Mouse (Mus musculus): ENCODE results near the gene A530084C06Rik. TPM values are rescaled to one million over a fixed set of nuclear protein-coding genes. Genes with fewer than 3 reads are reported as not detected.
A peak's percentile ranks its signal among the peaks of the same experiment; 100 is the strongest.

Gene A530084C06Rik
- polyA plus RNA-seq, 1 experiment = 0.19 TPM

DNA sequence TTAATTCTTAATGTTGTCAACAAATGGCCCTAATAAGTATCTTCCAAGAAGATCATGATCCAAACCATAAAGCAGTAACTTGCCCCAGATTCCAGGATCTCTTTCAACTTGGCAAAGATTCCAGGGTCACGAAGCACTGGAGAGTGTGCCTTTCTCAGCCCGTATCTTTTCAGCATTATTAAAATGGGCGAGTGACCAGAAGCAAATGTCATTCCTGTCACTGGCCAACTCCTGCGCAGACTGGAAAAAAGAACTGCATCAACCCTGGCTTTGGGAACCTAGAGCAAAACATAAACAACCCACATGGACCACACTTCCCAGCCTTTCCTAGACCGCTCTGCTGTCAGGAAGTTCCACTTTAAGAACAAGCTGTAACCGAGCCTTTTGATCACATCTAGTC, 5.3 kb upstream of the A530084C06Rik start:
- DNase-seq = no peak
- no peak overlapping the region for H3K4me3 ChIP-seq (ENCODE audit: control insufficient read depth, insufficient read depth, low read length)
- no peaks in the 10 kb centered on the region for H3K36me3 ChIP-seq (ENCODE audit: control insufficient read depth, insufficient read depth, low read length)
- no peak overlapping the region for H3K27ac ChIP-seq (ENCODE audit: control insufficient read depth, insufficient read depth, low read length)
- H3K27me3 ChIP-seq (ENCODE audit: control insufficient read depth, insufficient read depth, low read length) = no peaks in the 10 kb centered on the region
- WGBS = 39% methylated on average over 6 of the region's 6 CpGs
- no peaks in the 10 kb centered on the region; the same call in 1 of the 2 replicates for H3K4me1 ChIP-seq (replicated peaks; ENCODE audit: control insufficient read depth, insufficient read depth, low read length)
- TF ChIP-seq CTCF (IDR thresholded peaks at IDR 0.05; ENCODE audit: borderline replicate concordance, control insufficient read depth, extremely low read depth, insufficient read depth, low read length, poor library complexity) = no peak

GRCm38 (mm10) chr13:31559419-31560144, 449 bp upstream of the A530084C06Rik start:
- Histone ChIP-seq H3K27ac (ENCODE audit: control insufficient read depth, insufficient read depth, low read length) (no peak overlapping the region), H3K36me3 (ENCODE audit: control insufficient read depth, insufficient read depth, low read length) (no peaks in the 10 kb centered on the region), H3K4me1 (replicated peaks; ENCODE audit: control insufficient read depth, insufficient read depth, low read length) (peaks cover 9% of the 10 kb centered on the region; the same call in 1 of the 2 replicates), H3K27me3 (ENCODE audit: control insufficient read depth, insufficient read depth, low read length) (peaks cover 10% of the 10 kb centered on the region; the same call in 1 of the 2 replicates), H3K4me3 (ENCODE audit: control insufficient read depth, insufficient read depth, low read length) (peak overlapping the region; percentile 28; the same call in 1 of the 2 replicates)
- peak; percentile 46 for DNase-seq
- peak; percentile 87 for TF ChIP-seq CTCF (IDR thresholded peaks at IDR 0.05; ENCODE audit: borderline replicate concordance, control insufficient read depth, extremely low read depth, insufficient read depth, low read length, poor library complexity)
- 0 out of 2 replicates have a peak, but pooled peaks have one; percentile 19 for TF ChIP-seq POLR2A (IDR thresholded peaks at IDR 0.05; ENCODE audit: control insufficient read depth, extremely low read depth, insufficient read depth, low read length, poor library complexity)
- 3% methylated on average over 92 of the region's 92 CpGs for WGBS

DNA sequence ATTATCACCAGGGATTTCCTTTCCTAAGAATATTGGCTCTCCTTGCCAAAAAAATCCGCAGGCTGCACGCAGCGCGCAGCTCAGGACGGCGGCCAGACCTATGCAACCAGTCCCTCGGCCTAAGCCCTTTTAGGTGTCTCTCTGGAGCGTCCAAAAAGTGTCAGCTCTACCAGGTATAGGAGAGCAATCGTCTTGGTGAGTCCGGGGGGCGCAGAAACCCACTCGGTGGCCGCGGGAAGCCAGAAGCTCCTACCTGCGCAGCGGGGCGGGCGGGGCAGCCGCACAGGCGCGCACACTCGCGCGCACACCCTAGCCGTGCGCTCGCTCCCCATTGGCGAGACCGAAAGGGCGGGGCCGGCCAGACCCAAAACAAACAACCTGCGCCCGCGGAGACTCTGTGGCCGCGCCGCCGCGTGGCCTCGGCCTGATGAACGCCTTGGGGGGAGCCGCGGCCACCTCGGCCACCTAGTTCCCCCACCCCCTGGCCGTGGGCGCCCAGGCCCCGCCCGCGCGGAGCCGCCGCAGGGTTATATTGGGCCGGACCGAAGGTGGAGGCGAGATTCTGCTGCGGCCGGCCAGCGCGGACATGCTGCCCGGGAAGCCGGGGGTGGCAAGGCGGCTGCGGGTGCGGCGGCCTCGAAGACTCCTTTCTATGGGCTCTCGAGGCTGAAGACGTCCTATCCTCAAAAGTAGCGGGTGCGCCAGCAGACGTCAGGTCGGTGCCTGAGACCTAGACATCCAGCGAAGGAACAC, 1.2 kb downstream of the A530084C06Rik start:
- Histone ChIP-seq H3K36me3 (ENCODE audit: control insufficient read depth, insufficient read depth, low read length) (no peaks in the 10 kb centered on the region), H3K27me3 (ENCODE audit: control insufficient read depth, insufficient read depth, low read length) (peaks cover 10% of the 10 kb centered on the region; the same call in 1 of the 2 replicates), H3K4me3 (ENCODE audit: control insufficient read depth, insufficient read depth, low read length) (peak overlapping the region; percentile 28), H3K4me1 (replicated peaks; ENCODE audit: control insufficient read depth, insufficient read depth, low read length) (peaks cover 9% of the 10 kb centered on the region; the same call in 1 of the 2 replicates), H3K27ac (ENCODE audit: control insufficient read depth, insufficient read depth, low read length) (no peak overlapping the region)
- TF ChIP-seq CTCF (IDR thresholded peaks at IDR 0.05; ENCODE audit: borderline replicate concordance, control insufficient read depth, extremely low read depth, insufficient read depth, low read length, poor library complexity) (no peak), POLR2A (IDR thresholded peaks at IDR 0.05; ENCODE audit: control insufficient read depth, extremely low read depth, insufficient read depth, low read length, poor library complexity) (no peak)
- peak; percentile 8 for DNase-seq
- WGBS = under 1% methylated on average over 73 of the region's 73 CpGs

DNA sequence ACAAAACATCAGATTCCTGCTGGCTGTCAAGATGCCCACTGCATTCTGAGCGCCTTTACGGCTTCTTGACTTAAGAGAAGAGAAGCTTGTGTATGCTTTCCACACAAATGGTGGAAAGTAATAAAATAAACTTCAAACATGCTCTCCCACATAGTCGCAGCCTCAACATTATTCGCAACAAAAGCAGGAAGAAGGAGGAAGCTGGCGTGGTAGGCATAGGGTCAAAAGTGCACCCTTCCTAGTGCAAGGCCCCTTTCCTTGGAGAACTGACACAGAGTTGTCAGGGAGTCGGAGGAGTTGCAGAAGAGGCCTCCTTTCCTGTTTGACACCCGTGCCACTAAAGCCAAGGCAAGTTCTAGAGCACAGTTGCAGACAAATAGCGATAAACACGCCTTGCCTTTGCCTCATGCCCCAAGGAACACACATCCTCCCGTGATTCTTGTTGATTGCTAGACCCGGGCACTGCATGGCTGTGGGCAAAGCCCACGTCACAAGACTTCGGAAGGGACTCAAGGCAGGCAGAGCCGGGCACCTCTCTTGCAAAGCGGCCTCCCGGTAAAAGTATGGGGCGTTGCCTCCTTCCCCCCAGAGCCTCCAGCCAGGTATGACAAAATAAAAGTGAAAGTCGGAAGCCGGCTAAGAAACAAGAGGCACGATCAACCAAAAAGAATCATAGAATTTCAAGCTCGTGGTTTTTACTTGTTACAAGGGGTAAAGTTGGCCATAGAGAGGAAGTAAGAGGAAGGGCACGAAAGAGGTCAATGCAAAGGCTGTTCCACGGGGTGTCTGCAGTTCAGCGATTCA, 2.0 kb downstream of the A530084C06Rik start:
- H3K27ac ChIP-seq (ENCODE audit: control insufficient read depth, insufficient read depth, low read length) = no peak overlapping the region
- H3K36me3 ChIP-seq (ENCODE audit: control insufficient read depth, insufficient read depth, low read length) = no peaks in the 10 kb centered on the region
- H3K4me1 ChIP-seq (replicated peaks; ENCODE audit: control insufficient read depth, insufficient read depth, low read length) = peaks cover 9% of the 10 kb centered on the region; the same call in 1 of the 2 replicates
- peaks cover 10% of the 10 kb centered on the region; the same call in 1 of the 2 replicates for H3K27me3 ChIP-seq (ENCODE audit: control insufficient read depth, insufficient read depth, low read length)
- peak overlapping the region; percentile 28 for H3K4me3 ChIP-seq (ENCODE audit: control insufficient read depth, insufficient read depth, low read length)
- DNase-seq = no peak
- 7% methylated on average over 24 of the region's 24 CpGs for WGBS
- TF ChIP-seq POLR2A (IDR thresholded peaks at IDR 0.05; ENCODE audit: control insufficient read depth, extremely low read depth, insufficient read depth, low read length, poor library complexity) (no peak), CTCF (IDR thresholded peaks at IDR 0.05; ENCODE audit: borderline replicate concordance, control insufficient read depth, extremely low read depth, insufficient read depth, low read length, poor library complexity) (no peak)

- 84% methylated on average over 4 of the region's 4 CpGs for WGBS
These were observed 3.3 kb downstream of the A530084C06Rik start, which contains the start of gene Foxq1 for GRCm38 (mm10) chr13:31555834-31556233. Gene Foxq1 (plus strand): TSS chr13:31556134.

DNA sequence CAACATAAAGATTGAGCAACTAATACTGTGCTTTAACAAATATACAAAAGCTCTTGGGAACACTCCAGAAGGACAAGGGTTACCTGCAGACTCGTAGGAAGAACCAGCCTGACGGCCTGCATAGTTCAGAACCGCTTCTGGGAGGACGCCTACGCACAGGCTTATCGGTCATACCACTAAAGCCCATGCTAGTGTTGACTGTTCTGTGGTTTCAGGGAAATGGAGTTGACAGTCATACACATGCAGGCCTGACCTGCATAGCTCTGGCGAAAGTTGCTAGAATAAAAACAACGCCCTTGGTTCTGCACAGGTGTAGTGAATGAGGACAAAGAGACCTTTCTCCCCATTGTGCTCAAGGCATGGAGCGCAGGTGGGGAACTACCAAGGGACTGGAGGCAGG, 11.5 kb downstream of the A530084C06Rik start:
- WGBS = 92% methylated on average over 9 of the region's 9 CpGs
- Histone ChIP-seq H3K4me1 (replicated peaks; ENCODE audit: control insufficient read depth, insufficient read depth, low read length) (no peaks in the 10 kb centered on the region), H3K27me3 (ENCODE audit: control insufficient read depth, insufficient read depth, low read length) (no peaks in the 10 kb centered on the region), H3K27ac (ENCODE audit: control insufficient read depth, insufficient read depth, low read length) (no peak overlapping the region), H3K4me3 (ENCODE audit: control insufficient read depth, insufficient read depth, low read length) (no peak overlapping the region), H3K36me3 (ENCODE audit: control insufficient read depth, insufficient read depth, low read length) (no peaks in the 10 kb centered on the region)
- TF ChIP-seq CTCF (IDR thresholded peaks at IDR 0.05; ENCODE audit: borderline replicate concordance, control insufficient read depth, extremely low read depth, insufficient read depth, low read length, poor library complexity) (no peak), POLR2A (IDR thresholded peaks at IDR 0.05; ENCODE audit: control insufficient read depth, extremely low read depth, insufficient read depth, low read length, poor library complexity) (no peak)
- no peak for DNase-seq

More at GRCm38 (mm10) chr13:31555834-31556233, 3.3 kb downstream of the A530084C06Rik start, which contains the start of gene Foxq1:
- Histone ChIP-seq H3K27me3 (ENCODE audit: control insufficient read depth, insufficient read depth, low read length) (peaks cover 10% of the 10 kb centered on the region; the same call in 1 of the 2 replicates), H3K4me3 (ENCODE audit: control insufficient read depth, insufficient read depth, low read length) (no peak within 1 kb of the TSS), H3K27ac (ENCODE audit: control insufficient read depth, insufficient read depth, low read length) (no peak within 1 kb of the TSS), H3K36me3 (ENCODE audit: control insufficient read depth, insufficient read depth, low read length) (no peaks in the 10 kb centered on the region), H3K4me1 (replicated peaks; ENCODE audit: control insufficient read depth, insufficient read depth, low read length) (peaks cover 9% of the 10 kb centered on the region; the same call in 1 of the 2 replicates)
- TF ChIP-seq POLR2A (IDR thresholded peaks at IDR 0.05; ENCODE audit: control insufficient read depth, extremely low read depth, insufficient read depth, low read length, poor library complexity) (no peak), CTCF (IDR thresholded peaks at IDR 0.05; ENCODE audit: borderline replicate concordance, control insufficient read depth, extremely low read depth, insufficient read depth, low read length, poor library complexity) (no peak)
- no peak for DNase-seq
